Mouse (Mus musculus) intestine, embryonic 16.5 days (tissue): ENCODE measurements at regions not wholly inside any gene's neighbourhood (a gene's known extent, or its start where the extent isn't known, plus 50 kb on each side); places are given as distances from the start of the nearest gene placed in this dataset.

ENCODE experiments used
- ATAC-seq: fragments of 200-750 bp; cut with Nextera tagmentation; 2 replicates; pipeline ENCODE4 v1.8.0; 2017; ENCODE audit warnings: moderate TSS enrichment, moderate library complexity
- H3K27ac ChIP-seq: fragments of 300-500 bp; sonication (generic); 2 replicates; pipeline ENCODE4 v1.5.1; 2014; ENCODE audit warnings: mild to moderate bottlenecking, low read length
- H3K27me3 ChIP-seq: fragments of 300-500 bp; sonication (generic); replicated peaks from 2 replicates; pipeline ENCODE4 v1.6.1; 2014; ENCODE audit warnings: low read length, control low read depth, mixed read lengths; ENCODE audit not compliant: control insufficient read depth, insufficient read depth
- H3K36me3 ChIP-seq: fragments of 300-500 bp; sonication (generic); 2 replicates; pipeline ENCODE4 v1.6.1; 2014; ENCODE audit warnings: low read length, control low read depth; ENCODE audit not compliant: control insufficient read depth, insufficient read depth
- H3K4me1 ChIP-seq: fragments of 300-500 bp; sonication (generic); 2 replicates; pipeline ENCODE4 v1.6.1; 2014; ENCODE audit warnings: low read length, control low read depth, mixed read lengths; ENCODE audit not compliant: control insufficient read depth, insufficient read depth
- H3K4me2 ChIP-seq: fragments of 300-500 bp; sonication (generic); 2 replicates; pipeline ENCODE4 v1.6.1; 2014; ENCODE audit warnings: low read depth, low read length, control low read depth
- H3K4me3 ChIP-seq: fragments of 300-500 bp; sonication (generic); 2 replicates; pipeline ENCODE4 v1.5.1; 2014; ENCODE audit warnings: mild to moderate bottlenecking, low read length
- H3K9ac ChIP-seq: fragments of 300-500 bp; sonication (generic); 2 replicates; pipeline ENCODE4 v1.6.1; 2014; ENCODE audit warnings: low read depth, low read length
- H3K9me3 ChIP-seq: fragments of 300-500 bp; sonication (generic); 2 replicates; pipeline ENCODE4 v1.6.1; 2016; ENCODE audit warnings: low read length, control low read depth; ENCODE audit not compliant: control insufficient read depth
- WGBS: fragments of 180-500 bp; shearing (Covaris S2); extraction: QIAGEN DNeasy Blood & Tissue Kit; methylation state at CpG from one replicate; pipeline ENCODE4 v1.1.7; 2014; 5-methylcytosine and 5-hydroxymethylcytosine counted together

DNA sequence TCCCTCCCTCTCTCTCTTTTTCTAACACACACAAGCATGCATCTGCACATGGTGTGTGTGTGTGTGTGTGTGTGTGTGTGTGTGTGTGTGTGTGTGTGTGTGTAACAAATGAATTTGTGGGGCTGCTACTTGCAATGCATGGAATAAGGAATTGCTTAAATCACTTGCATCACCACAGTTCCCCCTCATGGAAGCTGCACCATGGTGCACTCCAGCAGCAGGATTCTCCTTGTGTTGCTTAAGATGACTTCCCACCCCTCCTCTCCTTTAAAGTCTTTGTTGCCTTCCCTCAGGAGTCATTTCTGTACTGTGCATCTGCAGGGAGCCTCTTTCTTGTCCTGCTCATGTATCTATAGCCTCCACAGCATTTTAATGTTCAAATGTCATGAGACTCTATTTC is 402.5 kb downstream of the Nova1 start:
- no peak overlapping the region for H3K9ac ChIP-seq
- no peaks in the 10 kb centered on the region for H3K36me3 ChIP-seq
- H3K9me3 ChIP-seq: no peaks in the 10 kb centered on the region
- no peak overlapping the region for H3K4me3 ChIP-seq
- H3K4me1 ChIP-seq: no peaks in the 10 kb centered on the region
- H3K27ac ChIP-seq: no peak overlapping the region
- H3K4me2 ChIP-seq: no peak overlapping the region
- H3K27me3 ChIP-seq: no peaks in the 10 kb centered on the region
- ATAC-seq: no peak

DNA sequence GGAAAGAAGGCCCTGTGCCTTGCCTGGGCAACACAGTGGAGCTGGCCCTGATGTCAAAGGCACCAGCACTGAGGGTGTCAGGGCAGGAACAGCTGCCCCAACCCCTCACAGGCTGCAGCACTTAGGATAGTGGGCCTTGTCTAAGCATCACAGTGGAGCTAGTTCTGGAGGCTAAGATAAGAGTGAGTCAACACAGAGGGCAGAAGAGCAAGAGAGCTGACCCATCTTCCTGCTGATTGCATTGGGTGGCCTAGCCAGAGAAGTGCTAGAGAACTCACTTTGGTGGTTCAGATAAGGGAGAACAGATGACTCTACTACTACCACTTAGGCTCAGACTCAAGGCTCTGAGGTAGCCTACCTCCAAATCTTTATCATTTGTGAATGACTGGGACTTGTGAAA is 413.1 kb downstream of the Nova1 start:
- H3K27me3 ChIP-seq: no peaks in the 10 kb centered on the region
- no peaks in the 10 kb centered on the region for H3K36me3 ChIP-seq
- no peak overlapping the region for H3K27ac ChIP-seq
- H3K4me3 ChIP-seq: no peak overlapping the region
- no peaks in the 10 kb centered on the region for H3K4me1 ChIP-seq
- H3K9ac ChIP-seq: no peak overlapping the region
- H3K9me3 ChIP-seq: no peaks in the 10 kb centered on the region
- ATAC-seq: no peak
- H3K4me2 ChIP-seq: no peak overlapping the region

DNA sequence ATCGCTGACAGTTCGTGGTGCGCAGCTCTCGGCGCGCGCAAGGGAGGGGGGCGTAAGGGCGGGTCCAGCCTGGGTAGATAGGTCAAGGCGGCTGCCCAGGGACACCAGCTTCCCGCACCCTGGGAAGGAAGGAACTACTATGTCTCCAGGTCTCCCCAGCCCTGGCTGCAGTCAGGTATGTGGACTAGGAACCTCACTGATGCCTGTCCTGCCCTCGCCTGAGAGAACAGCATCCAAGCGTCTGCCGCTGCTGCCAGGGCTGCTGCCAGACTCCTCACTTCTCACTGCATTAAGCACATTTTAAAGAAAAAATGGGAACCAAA is 419.1 kb downstream of the Nova1 start:
- H3K4me2 ChIP-seq: peak overlapping the region; percentile 90
- no peaks in the 10 kb centered on the region for H3K36me3 ChIP-seq
- ATAC-seq: peak; percentile 62
- H3K9ac ChIP-seq: peak overlapping the region; percentile 58; the same call in 1 of the 2 replicates
- H3K9me3 ChIP-seq: no peaks in the 10 kb centered on the region
- H3K4me3 ChIP-seq: peak overlapping the region; percentile 51
- WGBS: under 1% methylated on average over 14 of the region's 14 CpGs
- no peaks in the 10 kb centered on the region for H3K27me3 ChIP-seq
- H3K4me1 ChIP-seq: no peaks in the 10 kb centered on the region
- no peak overlapping the region for H3K27ac ChIP-seq

DNA sequence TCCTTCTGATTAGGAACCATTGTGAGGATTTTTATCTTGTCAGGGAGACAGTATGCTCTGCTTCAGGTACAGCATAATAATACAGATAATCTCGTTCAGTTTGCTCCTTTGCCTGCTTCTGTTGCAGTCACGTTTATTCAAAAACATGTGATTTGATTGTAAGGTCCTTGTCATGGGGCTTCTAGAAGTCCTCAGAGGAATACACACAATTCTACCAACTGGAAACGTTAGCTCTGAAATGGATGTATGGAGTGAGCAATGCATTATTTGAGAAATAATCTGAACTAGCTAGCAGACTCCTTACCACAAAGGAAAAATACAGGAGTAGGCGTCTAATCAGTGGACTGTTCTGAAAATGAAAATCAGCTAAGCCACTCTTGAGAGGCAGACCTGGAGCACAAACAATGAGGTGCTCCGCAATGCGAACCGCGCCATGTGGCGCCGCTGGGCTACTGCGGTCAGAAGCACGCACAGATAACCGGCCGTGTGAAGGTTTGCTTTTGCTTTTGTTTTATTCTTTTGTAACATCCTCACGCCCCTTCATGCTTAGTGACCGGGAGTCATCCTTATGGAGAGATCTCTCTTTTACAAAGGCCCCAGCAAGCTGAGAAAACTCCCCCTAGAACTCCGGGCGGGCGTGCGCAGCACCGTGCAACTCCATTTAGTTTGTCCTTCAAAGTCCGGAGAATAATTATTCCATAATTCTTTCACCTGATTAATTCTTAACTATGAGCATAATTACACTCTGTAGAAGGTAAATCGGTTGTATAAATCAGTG is 419.7 kb downstream of the Nova1 start:
- Histone ChIP-seq H3K9ac (peak overlapping the region; percentile 58; the same call in 1 of the 2 replicates), H3K4me1 (no peaks in the 10 kb centered on the region), H3K4me3 (peak overlapping the region; percentile 51), H3K4me2 (peak overlapping the region; percentile 90), H3K36me3 (no peaks in the 10 kb centered on the region), H3K9me3 (no peaks in the 10 kb centered on the region), H3K27me3 (no peaks in the 10 kb centered on the region), H3K27ac (no peak overlapping the region)
- peak; percentile 77 for ATAC-seq
- 5% methylated on average over 23 of the region's 23 CpGs for WGBS

DNA sequence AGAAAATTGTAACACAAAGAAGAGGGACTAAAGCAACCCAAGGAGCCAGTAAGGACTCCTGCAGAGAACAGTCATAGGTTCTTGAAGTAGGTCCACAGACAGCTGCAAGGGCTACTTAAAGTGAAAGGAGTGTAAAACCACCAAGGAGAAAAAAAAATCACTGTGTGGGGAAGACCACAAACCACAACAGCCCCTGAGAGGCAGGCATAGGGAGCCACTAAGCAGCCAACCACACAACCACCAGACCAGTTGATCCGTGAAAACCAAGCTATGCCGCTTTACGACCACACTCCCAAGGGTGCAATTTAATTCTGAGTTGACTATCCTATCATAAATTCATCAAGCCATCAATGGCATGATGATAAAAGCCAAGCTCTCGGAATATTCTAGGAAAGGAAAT is 423.5 kb downstream of the Nova1 start:
- Histone ChIP-seq H3K4me3 (no peak overlapping the region), H3K9ac (no peak overlapping the region), H3K9me3 (no peaks in the 10 kb centered on the region), H3K27ac (no peak overlapping the region), H3K36me3 (no peaks in the 10 kb centered on the region), H3K27me3 (no peaks in the 10 kb centered on the region), H3K4me2 (no peak overlapping the region), H3K4me1 (no peaks in the 10 kb centered on the region)
- ATAC-seq: no peak
- 49% methylated on average over 4 of the region's 4 CpGs for WGBS

DNA sequence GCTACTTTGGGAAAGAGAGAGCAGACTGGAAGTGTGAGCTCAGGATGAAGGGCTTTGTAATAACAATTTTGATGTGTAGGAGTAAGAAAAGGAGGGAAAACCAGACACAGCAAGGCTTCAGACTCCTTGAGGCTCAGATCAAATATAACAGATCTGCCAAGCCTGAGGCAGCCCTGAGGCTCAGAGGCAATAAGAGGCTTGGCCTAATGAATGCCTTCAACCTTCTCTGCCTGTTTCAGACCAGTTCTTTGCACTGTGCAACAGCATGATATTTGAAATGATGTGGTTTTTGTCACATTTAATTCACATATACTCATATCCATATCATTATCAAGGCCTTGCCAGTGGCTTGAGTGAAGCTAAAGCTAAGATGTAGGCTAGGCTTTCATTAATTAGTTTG is 425.0 kb downstream of the Nova1 start:
- Histone ChIP-seq H3K9ac (no peak overlapping the region), H3K4me1 (no peaks in the 10 kb centered on the region), H3K4me2 (no peak overlapping the region), H3K4me3 (no peak overlapping the region), H3K27ac (no peak overlapping the region), H3K9me3 (no peaks in the 10 kb centered on the region), H3K27me3 (no peaks in the 10 kb centered on the region), H3K36me3 (no peaks in the 10 kb centered on the region)
- ATAC-seq: no peak

DNA sequence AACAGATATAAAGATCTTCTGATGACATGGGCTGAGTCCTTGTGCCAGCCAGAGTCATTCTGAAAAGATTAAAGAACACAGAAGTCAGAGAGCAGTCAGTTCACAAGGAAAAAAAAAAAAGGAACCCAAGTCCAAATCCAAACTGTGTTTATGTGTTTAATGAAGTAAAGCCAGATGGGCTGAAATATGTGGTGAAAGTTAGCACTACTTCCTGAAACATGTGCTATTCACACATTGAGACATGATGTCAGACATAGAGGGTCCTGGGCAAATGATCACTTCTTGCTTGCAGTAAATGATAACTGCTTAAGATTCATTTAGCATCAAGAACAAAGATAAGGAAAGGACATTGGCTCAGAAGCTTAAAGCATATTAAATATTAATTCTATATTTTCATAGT is 439.8 kb downstream of the Nova1 start:
- Histone ChIP-seq H3K27me3 (no peaks in the 10 kb centered on the region), H3K4me3 (no peak overlapping the region), H3K4me2 (no peak overlapping the region), H3K4me1 (no peaks in the 10 kb centered on the region), H3K9ac (no peak overlapping the region), H3K36me3 (no peaks in the 10 kb centered on the region), H3K27ac (no peak overlapping the region), H3K9me3 (no peaks in the 10 kb centered on the region)
- ATAC-seq: no peak

DNA sequence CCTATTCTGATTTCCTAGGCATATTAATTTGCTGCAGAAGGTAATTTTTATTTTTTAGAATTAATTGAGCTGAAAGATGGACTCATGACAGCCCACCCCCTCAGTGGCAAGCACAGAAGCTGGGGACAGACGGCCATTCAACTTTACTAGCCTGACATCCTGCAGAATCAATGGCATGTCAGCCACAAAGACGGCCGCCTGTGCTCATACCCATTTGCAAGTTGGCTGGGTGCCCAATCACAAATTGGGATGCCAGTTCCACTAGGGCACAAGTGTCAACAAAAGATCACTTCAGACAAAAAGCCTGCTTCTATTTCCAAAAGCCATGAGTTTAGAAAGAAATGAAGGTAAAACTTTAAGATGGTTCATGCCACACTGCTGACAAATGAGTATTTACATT is 447.0 kb downstream of the Nova1 start:
- no peaks in the 10 kb centered on the region for H3K36me3 ChIP-seq
- H3K27ac ChIP-seq: no peak overlapping the region
- H3K4me2 ChIP-seq: no peak overlapping the region
- H3K9ac ChIP-seq: no peak overlapping the region
- 68% methylated on average over 3 of the region's 3 CpGs for WGBS
- no peaks in the 10 kb centered on the region for H3K27me3 ChIP-seq
- H3K9me3 ChIP-seq: no peaks in the 10 kb centered on the region
- no peak for ATAC-seq
- no peak overlapping the region for H3K4me3 ChIP-seq
- H3K4me1 ChIP-seq: no peaks in the 10 kb centered on the region

DNA sequence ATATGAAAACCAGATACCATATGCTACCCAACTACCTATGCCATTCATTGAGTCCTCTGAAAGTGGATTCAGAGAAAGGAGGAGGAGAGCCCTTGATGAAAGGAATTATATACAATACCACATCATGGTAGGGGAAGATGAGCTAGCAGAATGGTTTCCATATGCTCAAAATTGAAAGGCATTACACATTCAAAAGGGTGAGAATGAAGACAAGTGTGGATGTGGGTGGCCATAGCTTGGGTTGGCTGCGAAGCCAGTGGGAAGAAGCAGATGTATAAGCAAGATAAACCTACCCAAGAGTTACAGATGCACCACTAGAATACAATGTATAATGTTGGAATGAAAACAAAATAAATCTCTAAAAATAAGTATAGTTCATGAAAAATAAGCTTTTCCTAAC is 485.4 kb downstream of the Nova1 start:
- no peaks in the 10 kb centered on the region for H3K36me3 ChIP-seq
- no peak overlapping the region for H3K9ac ChIP-seq

DNA sequence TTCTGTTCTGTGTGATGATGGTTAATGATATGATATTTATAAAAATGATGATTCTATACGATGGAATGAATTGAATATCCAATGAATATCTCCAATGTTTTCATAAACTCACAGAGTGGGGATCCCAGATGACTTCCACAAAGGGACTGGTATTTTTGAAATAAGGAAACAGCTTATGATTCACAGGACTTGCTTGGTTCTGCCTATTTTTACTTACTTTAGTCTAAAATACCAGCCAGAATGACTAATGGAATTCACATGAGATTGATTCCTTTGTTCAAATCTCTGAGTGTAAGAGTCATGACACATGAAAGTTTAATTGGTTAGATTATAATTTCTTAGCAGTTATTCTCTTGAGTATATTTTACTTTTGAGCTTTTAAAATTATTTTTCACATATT is 490.9 kb downstream of the Nova1 start:
- Histone ChIP-seq H3K27me3 (no peaks in the 10 kb centered on the region), H3K9me3 (no peaks in the 10 kb centered on the region), H3K4me3 (no peak overlapping the region), H3K4me2 (no peak overlapping the region), H3K27ac (no peak overlapping the region), H3K36me3 (no peaks in the 10 kb centered on the region), H3K9ac (no peak overlapping the region), H3K4me1 (no peaks in the 10 kb centered on the region)
- 89% methylated on average over 1 of the region's 1 CpGs for WGBS
- no peak for ATAC-seq

More for the DNA sequence above, 485.4 kb downstream of the Nova1 start:
- 91% methylated on average over 1 of the region's 1 CpGs for WGBS
- ATAC-seq: no peak
- Histone ChIP-seq H3K27ac (no peak overlapping the region), H3K4me3 (no peak overlapping the region), H3K4me2 (no peak overlapping the region), H3K4me1 (no peaks in the 10 kb centered on the region), H3K27me3 (no peaks in the 10 kb centered on the region), H3K9me3 (no peaks in the 10 kb centered on the region)
